Mouse (Mus musculus) brain, adult 10 weeks (tissue): ENCODE measurements around the gene Fam43b. TPM values are rescaled to one million over a fixed set of nuclear protein-coding genes. Genes with fewer than 3 reads are reported as not detected.

Source experiments
- polyA plus RNA-seq: library from polyadenylated mRNA; stranded (reverse); fragments of 350-450 nt; fragmentation: Illumina TruSeq; extraction: RNeasy Lipid Tissue Mini Kit (QIAGEN cat#74804); gene quantifications from one replicate; pipeline ENCODE4 v1.2.3, GENCODE M21; 2015; ENCODE audit warnings: low read depth, low replicate concordance

Gene Fam43b
- polyA plus RNA-seq, result 18.7 TPM

DNA sequence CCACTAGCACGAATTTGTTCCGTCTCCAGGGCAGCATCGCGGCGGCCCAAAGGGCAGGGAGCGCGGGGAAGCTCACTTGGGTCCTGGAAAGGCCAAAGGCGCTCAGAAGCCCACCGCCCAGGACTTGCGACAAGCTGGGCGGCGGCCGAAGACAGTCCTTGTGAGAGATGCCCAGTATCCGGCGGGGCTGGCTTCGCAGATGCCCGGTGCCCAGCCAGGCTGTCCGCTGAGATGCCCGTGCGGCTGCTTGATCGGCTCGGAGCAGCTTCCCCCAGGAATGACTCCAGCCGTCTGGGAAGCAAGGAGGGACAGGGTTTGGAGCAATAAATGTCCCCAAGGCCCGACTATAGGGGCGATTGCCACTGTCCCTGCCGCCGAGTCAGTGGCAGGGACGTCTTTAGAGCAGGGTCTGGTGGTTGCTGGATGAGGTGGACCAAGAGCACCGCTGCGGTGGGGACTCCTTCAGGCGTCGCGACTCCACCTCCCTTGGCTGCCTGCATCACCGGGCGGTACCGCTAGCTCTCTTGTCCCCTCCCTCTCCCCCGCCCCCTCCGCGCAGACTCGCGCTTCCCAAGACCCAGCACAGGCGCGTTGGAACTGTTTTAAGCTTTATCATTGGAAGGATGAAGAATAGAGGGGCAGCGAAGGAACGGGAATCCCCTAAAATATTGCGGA lies at the start of gene Fam43b:
TSS of gene Fam43b (minus strand) at position 558 of the 675 bp plus-strand sequence.

GRCm38 (mm10) chr4:138434347-138435316 lies 38.3 kb upstream of the Fam43b start, which contains the start of gene Mul1:
Gene Mul1, plus strand, starts transcription at chr4:138434671.

GRCm38 (mm10) chr4:138367641-138368497 lies 28.5 kb downstream of the Fam43b start, which contains the start of gene Cda:
Gene Cda, minus strand, starts transcription at chr4:138367992.

Other genes starting within 250 kb of the Fam43b start
- gene Hp1bp3, start 180.2 kb downstream of the Fam43b start, polyA plus RNA-seq, result 209 TPM
- gene Sh2d5, start 146.1 kb downstream of the Fam43b start, polyA plus RNA-seq, result 73.9 TPM
- 21.6 TPM for gene Kif17, start 146.1 kb downstream of the Fam43b start, polyA plus RNA-seq
- gene Ddost, start 91.8 kb downstream of the Fam43b start, polyA plus RNA-seq, result 112 TPM
- 413 TPM for gene Pink1, start 70.2 kb downstream of the Fam43b start, polyA plus RNA-seq
- 4.9 TPM for gene Cda, start 28.5 kb downstream of the Fam43b start, polyA plus RNA-seq
- 30.1 TPM for gene Mul1, start 38.1 kb upstream of the Fam43b start, polyA plus RNA-seq
- gene Camk2n1, start 57.8 kb upstream of the Fam43b start, polyA plus RNA-seq, result 1,117 TPM
- 2.4 TPM for gene Vwa5b1, start 239.4 kb upstream of the Fam43b start, polyA plus RNA-seq